Mouse (Mus musculus) E14TG2a.4 (cell line): Measurements from ENCODE around the gene Synpo2.

Experiments used
- H3K27me3 ChIP-seq: 2 replicates; pipeline ENCODE4 v1.6.1; 2014; ENCODE audit warnings: low read length, control low read depth; ENCODE audit not compliant: insufficient read depth
- H3K36me3 ChIP-seq: 2 replicates; pipeline ENCODE4 v1.6.1; 2014; ENCODE audit warnings: low read length, control low read depth; ENCODE audit not compliant: insufficient read depth
- H3K4me1 ChIP-seq: replicated peaks from 2 replicates; pipeline ENCODE4 v1.6.1; 2014; ENCODE audit warnings: low read depth, low read length, control low read depth
- H3K4me3 ChIP-seq: replicated peaks from 2 replicates; pipeline ENCODE4 v1.5.1; 2014; ENCODE audit warnings: mild to moderate bottlenecking, low read length
- H3K9me3 ChIP-seq: 2 replicates; pipeline ENCODE4 v1.6.1; 2014; ENCODE audit warnings: low read length, control low read depth
- CTCF ChIP-seq: conservative IDR thresholded peaks from 2 replicates; pipeline ENCODE4 v1.5.1; 2014; ENCODE audit warnings: low read length
- NANOG ChIP-seq: IDR thresholded peaks from 2 replicates; pipeline ENCODE4 v1.6.1; 2014; ENCODE audit warnings: borderline replicate concordance, low read length, mixed read lengths
- POU5F1 ChIP-seq: IDR thresholded peaks from 2 replicates; pipeline ENCODE4 v1.6.1; 2014; ENCODE audit warnings: low read length, borderline replicate concordance

The Synpo2 gene

GRCm38 (mm10) chr3:123042308-123042707 lies 193.6 kb downstream of the Synpo2 start:
- no peaks in the 10 kb centered on the region for H3K36me3 ChIP-seq
- H3K4me1 ChIP-seq, result no peaks in the 10 kb centered on the region
- TF ChIP-seq POU5F1, result no peak
- no peak for TF ChIP-seq NANOG
- TF ChIP-seq CTCF, result no peak
- no peak overlapping the region for H3K4me3 ChIP-seq
- no peaks in the 10 kb centered on the region for H3K27me3 ChIP-seq
- no peaks in the 10 kb centered on the region for H3K9me3 ChIP-seq

- Histone ChIP-seq H3K9me3 (no peaks in the 10 kb centered on the region), H3K4me3 (no peak within 1 kb of the TSS), H3K4me1 (no peaks in the 10 kb centered on the region), H3K36me3 (no peaks in the 10 kb centered on the region), H3K27me3 (no peaks in the 10 kb centered on the region)
- TF ChIP-seq CTCF, result no peak
- TF ChIP-seq NANOG, result no peak
- no peak for TF ChIP-seq POU5F1
Observed at GRCm38 (mm10) chr3:123034752-123035151, 201.2 kb downstream of the Synpo2 start, which contains the start of gene Myoz2. TSS of gene Myoz2 (minus strand) at chr3:123035015.

DNA sequence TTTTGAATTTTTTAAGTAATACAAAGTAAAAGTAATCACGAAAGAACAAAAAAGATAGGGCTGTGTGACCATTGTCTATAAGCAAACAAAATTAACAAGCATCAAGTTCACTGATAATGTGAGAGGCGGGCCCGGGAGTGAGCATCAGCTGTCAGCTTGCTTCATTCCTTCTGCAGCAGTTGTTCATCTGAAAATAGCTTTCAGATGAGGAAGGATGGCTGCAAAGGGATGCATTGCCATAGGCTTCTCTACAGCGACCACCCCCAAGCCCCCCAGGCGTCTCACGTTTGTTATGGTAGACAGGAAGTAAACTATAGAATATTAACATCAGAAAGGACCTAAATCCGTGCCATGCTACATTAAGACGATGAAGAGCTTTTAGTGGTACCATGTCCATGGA lies 202.1 kb downstream of the Synpo2 start:
- H3K36me3 ChIP-seq, result no peaks in the 10 kb centered on the region
- H3K4me3 ChIP-seq, result no peak overlapping the region
- no peak for TF ChIP-seq CTCF
- H3K4me1 ChIP-seq, result no peaks in the 10 kb centered on the region
- H3K9me3 ChIP-seq, result no peaks in the 10 kb centered on the region
- no peaks in the 10 kb centered on the region for H3K27me3 ChIP-seq
